Mouse (Mus musculus) forebrain, postnatal 0 days (tissue): ENCODE data around the gene Zfp618. TPM values are rescaled to one million over a fixed set of nuclear protein-coding genes. Genes with fewer than 3 reads are reported as not detected.

Source experiments
- ATAC-seq: fragments of 200-750 bp; cut with Nextera tagmentation; 2 replicates; pipeline ENCODE4 v1.8.0; 2017; ENCODE audit warnings: mild to moderate bottlenecking, moderate library complexity
- DNase-seq: peaks from one replicate; pipeline ENCODE4 v3.0.0-alpha.2; 2015
- H3K27ac ChIP-seq: fragments of 300-500 bp; sonication (generic); 2 replicates; pipeline ENCODE4 v1.5.1; 2014; ENCODE audit warnings: low read depth, mild to moderate bottlenecking, antibody characterized with exemption, low read length, moderate library complexity, mixed read lengths
- H3K27me3 ChIP-seq: fragments of 300-500 bp; sonication (generic); 2 replicates; pipeline ENCODE4 v1.6.1; 2014; ENCODE audit warnings: mild to moderate bottlenecking, low read length, mixed read lengths; ENCODE audit not compliant: insufficient read depth
- H3K36me3 ChIP-seq: fragments of 300-500 bp; sonication (generic); 2 replicates; pipeline ENCODE4 v1.6.1; 2014; ENCODE audit warnings: mild to moderate bottlenecking, moderate library complexity; ENCODE audit not compliant: insufficient read depth
- H3K4me1 ChIP-seq: fragments of 300-500 bp; sonication (generic); 2 replicates; pipeline ENCODE4 v1.6.1; 2014; ENCODE audit warnings: antibody characterized with exemption; ENCODE audit not compliant: insufficient read depth
- H3K4me2 ChIP-seq: fragments of 300-500 bp; sonication (generic); 2 replicates; pipeline ENCODE4 v1.6.1; 2014; ENCODE audit warnings: low read depth, mild to moderate bottlenecking, moderate library complexity
- H3K4me3 ChIP-seq: fragments of 300-500 bp; sonication (generic); 2 replicates; pipeline ENCODE4 v1.5.1; 2014; ENCODE audit warnings: low read depth, low read length, mixed read lengths
- H3K9ac ChIP-seq: fragments of 300-500 bp; sonication (generic); 2 replicates; pipeline ENCODE4 v1.6.1; 2014; ENCODE audit warnings: mild to moderate bottlenecking
- H3K9me3 ChIP-seq: fragments of 300-500 bp; sonication (generic); 2 replicates; pipeline ENCODE4 v1.6.1; 2016; ENCODE audit warnings: low read length
- CTCF ChIP-seq: sonication (generic); IDR thresholded peaks from 2 replicates; pipeline ENCODE4 v1.5.1; 2016; ENCODE audit warnings: antibody characterized with exemption, control low read depth, low read depth
- WGBS: fragments of 180-500 bp; shearing (Covaris S2); extraction: QIAGEN DNeasy Blood & Tissue Kit; methylation state at CpG from one replicate; pipeline ENCODE4 v1.1.7; 2014; 5-methylcytosine and 5-hydroxymethylcytosine counted together
- polyA plus RNA-seq: library from polyadenylated mRNA; unstranded; fragments of >200 nt; fragmentation: Nextera tagmentation; extraction: Ambion mirVana; gene quantifications from 2 replicates; pipeline ENCODE4 v1.2.1, GENCODE M21; 2015
- total RNA-seq: library from RNA; depleted of rRNA; stranded (reverse); fragments of >200 nt; gene quantifications from 2 replicates; pipeline ENCODE4 v1.2.3, GENCODE M21; 2014

Zfp618 gene
- total and polyA plus RNA-seq, 2 experiments from 2014 or later: 11.1 to 21.9 TPM

GRCm38 (mm10) chr4:62998908-62999307 lies 33.5 kb downstream of the Zfp618 start:
- Histone ChIP-seq H3K36me3 (no peaks in the 10 kb centered on the region), H3K9ac (no peak overlapping the region), H3K27ac (no peak overlapping the region), H3K4me2 (no peak overlapping the region), H3K4me1 (no peaks in the 10 kb centered on the region), H3K27me3 (no peaks in the 10 kb centered on the region), H3K9me3 (no peaks in the 10 kb centered on the region), H3K4me3 (no peak overlapping the region)
- TF ChIP-seq CTCF: no peak
- ATAC-seq (peak; percentile 38; the same call in 1 of the 2 replicates), DNase-seq (peak; percentile 25)
- 20% methylated on average over 6 of the region's 6 CpGs for WGBS

GRCm38 (mm10) chr4:62999321-62999720 lies 33.9 kb downstream of the Zfp618 start:
- H3K9me3 ChIP-seq: no peaks in the 10 kb centered on the region
- 82% methylated on average over 4 of the region's 4 CpGs for WGBS
- H3K4me3 ChIP-seq: no peak overlapping the region
- TF ChIP-seq CTCF: no peak
- DNase-seq (no peak), ATAC-seq (peak; percentile 2; the same call in 1 of the 2 replicates)
- H3K4me2 ChIP-seq: no peak overlapping the region
- H3K9ac ChIP-seq: no peak overlapping the region
- no peak overlapping the region for H3K27ac ChIP-seq
- H3K4me1 ChIP-seq: no peaks in the 10 kb centered on the region
- no peaks in the 10 kb centered on the region for H3K27me3 ChIP-seq
- no peaks in the 10 kb centered on the region for H3K36me3 ChIP-seq

- Histone ChIP-seq H3K36me3 (no peaks in the 10 kb centered on the region), H3K9me3 (no peaks in the 10 kb centered on the region), H3K9ac (no peak overlapping the region), H3K4me3 (no peak overlapping the region), H3K27me3 (no peaks in the 10 kb centered on the region), H3K27ac (no peak overlapping the region), H3K4me2 (no peak overlapping the region), H3K4me1 (no peaks in the 10 kb centered on the region)
- DNase-seq (no peak), ATAC-seq (no peak)
- TF ChIP-seq CTCF: no peak
- 73% methylated on average over 7 of the region's 7 CpGs for WGBS
Observed at GRCm38 (mm10) chr4:62999916-63000315, 34.5 kb downstream of the Zfp618 start.

GRCm38 (mm10) chr4:63000316-63001055 lies 35.1 kb downstream of the Zfp618 start:
- Histone ChIP-seq H3K9me3 (no peaks in the 10 kb centered on the region), H3K9ac (no peak overlapping the region), H3K4me2 (no peak overlapping the region), H3K4me3 (no peak overlapping the region), H3K27ac (no peak overlapping the region), H3K36me3 (no peaks in the 10 kb centered on the region), H3K4me1 (0 out of 2 replicates have a peak, but pooled peaks cover under 1% of the 10 kb centered on the region), H3K27me3 (no peaks in the 10 kb centered on the region)
- no peak for TF ChIP-seq CTCF
- WGBS: 91% methylated on average over 11 of the region's 11 CpGs
- DNase-seq (no peak), ATAC-seq (no peak)

GRCm38 (mm10) chr4:63002386-63002785 lies 37.0 kb downstream of the Zfp618 start:
- TF ChIP-seq CTCF: no peak
- Histone ChIP-seq H3K9me3 (no peaks in the 10 kb centered on the region), H3K27ac (no peak overlapping the region), H3K36me3 (no peaks in the 10 kb centered on the region), H3K4me2 (no peak overlapping the region), H3K27me3 (no peaks in the 10 kb centered on the region), H3K9ac (no peak overlapping the region), H3K4me3 (no peak overlapping the region), H3K4me1 (0 out of 2 replicates have a peak, but pooled peaks cover 7% of the 10 kb centered on the region)
- no peak for ATAC-seq
- no peak for DNase-seq
- 95% methylated on average over 1 of the region's 1 CpGs for WGBS

GRCm38 (mm10) chr4:63004519-63004918 lies 39.1 kb downstream of the Zfp618 start:
- WGBS: 48% methylated on average over 11 of the region's 11 CpGs
- H3K4me3 ChIP-seq: no peak overlapping the region
- no peaks in the 10 kb centered on the region for H3K27me3 ChIP-seq
- no peak for TF ChIP-seq CTCF
- no peak overlapping the region for H3K4me2 ChIP-seq
- H3K36me3 ChIP-seq: no peaks in the 10 kb centered on the region
- H3K9ac ChIP-seq: no peak overlapping the region
- DNase-seq (no peak), ATAC-seq (no peak; the same call in 1 of the 2 replicates)
- H3K4me1 ChIP-seq: 0 out of 2 replicates have a peak, but pooled peaks cover 7% of the 10 kb centered on the region
- H3K27ac ChIP-seq: no peak overlapping the region
- H3K9me3 ChIP-seq: no peaks in the 10 kb centered on the region

- ATAC-seq (no peak), DNase-seq (no peak)
- Histone ChIP-seq H3K27ac (no peak overlapping the region), H3K4me2 (no peak overlapping the region), H3K4me3 (no peak overlapping the region), H3K36me3 (no peaks in the 10 kb centered on the region), H3K9me3 (no peaks in the 10 kb centered on the region), H3K4me1 (0 out of 2 replicates have a peak, but pooled peaks cover 7% of the 10 kb centered on the region), H3K27me3 (no peaks in the 10 kb centered on the region), H3K9ac (no peak overlapping the region)
- 82% methylated on average over 10 of the region's 10 CpGs for whole genome bisulfite sequencing
- TF ChIP-seq CTCF: no peak
Observed at GRCm38 (mm10) chr4:63005446-63006185, 40.2 kb downstream of the Zfp618 start.
